Mouse (Mus musculus) lung, postnatal 4 days (tissue): ENCODE data around the gene Slc4a4.
"Not testable (repeated sequence)": the region's sequence is repeated elsewhere in the genome, so short reads cannot be mapped to it uniquely, and the experiment has no call there.

ENCODE experiments used
- DNase-seq, 2 experiments: peaks; one replicate each; pipeline ENCODE4 v3.0.0; 2021

Slc4a4 gene

DNA sequence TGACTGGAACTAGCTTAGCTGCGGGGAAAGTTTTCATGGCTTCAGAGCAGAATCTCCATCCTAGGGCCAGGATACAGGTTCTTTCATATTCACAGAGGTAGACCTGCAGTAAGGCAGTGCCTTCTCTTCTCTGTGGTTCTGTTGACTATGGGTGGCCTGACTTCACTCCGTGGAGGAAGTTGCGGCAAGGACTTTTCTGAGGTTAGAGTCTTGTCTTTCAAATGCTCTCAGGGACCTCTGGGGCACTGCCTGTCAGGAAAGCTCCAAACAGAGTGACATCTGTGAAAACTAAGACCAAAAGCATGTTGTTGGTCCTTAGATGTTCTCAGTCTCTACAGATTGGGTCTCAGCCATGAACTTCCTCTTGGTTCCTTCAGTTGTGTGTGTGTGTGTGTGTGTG lies 203.5 kb downstream of the Slc4a4 start:
- no peak for DNase-seq

DNA sequence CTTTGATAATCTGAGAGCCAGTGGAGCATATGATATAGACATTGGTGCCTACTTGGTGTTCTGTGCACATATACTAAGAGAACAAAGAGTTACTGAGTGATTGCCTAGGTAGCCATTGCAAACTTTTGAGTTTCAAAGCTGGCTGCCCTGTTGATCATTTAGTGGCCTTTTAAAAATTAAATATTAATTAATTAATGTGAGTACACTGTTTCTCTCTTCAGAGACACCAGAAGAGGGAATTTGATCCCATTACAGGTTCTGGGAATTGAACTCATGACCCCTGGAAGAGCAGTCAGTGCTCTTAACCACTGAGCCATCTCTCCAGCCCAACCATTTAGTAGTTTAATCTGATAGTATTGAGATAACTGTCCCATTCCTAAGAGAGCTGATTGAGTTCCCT lies 209.8 kb downstream of the Slc4a4 start:
- no peak for DNase-seq

GRCm38 (mm10) chr5:89097291-89097690 lies 210.7 kb downstream of the Slc4a4 start:
- no peak for DNase-seq

- DNase-seq: no peak
Observed at GRCm38 (mm10) chr5:89098121-89098520, 211.5 kb downstream of the Slc4a4 start.

DNA sequence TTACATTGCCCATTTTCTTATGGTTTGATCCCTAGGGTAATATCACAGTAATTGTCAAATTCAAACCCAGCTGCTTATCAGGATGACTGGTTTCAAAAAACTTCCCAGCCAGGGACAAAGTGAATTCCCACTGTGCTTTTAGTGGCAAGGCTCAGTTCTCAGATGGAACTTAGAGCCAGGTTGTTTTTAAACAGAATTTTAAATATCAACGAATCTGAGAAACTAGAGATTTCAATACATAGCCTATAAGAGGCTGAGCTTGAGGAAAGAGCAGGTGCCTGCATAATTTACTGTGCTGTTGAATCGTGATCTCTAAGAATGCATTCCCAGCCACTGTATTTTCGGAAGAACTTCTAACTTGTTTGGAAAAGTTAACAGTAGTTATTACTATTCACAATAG lies 213.3 kb downstream of the Slc4a4 start:
- no peak for DNase-seq

DNA sequence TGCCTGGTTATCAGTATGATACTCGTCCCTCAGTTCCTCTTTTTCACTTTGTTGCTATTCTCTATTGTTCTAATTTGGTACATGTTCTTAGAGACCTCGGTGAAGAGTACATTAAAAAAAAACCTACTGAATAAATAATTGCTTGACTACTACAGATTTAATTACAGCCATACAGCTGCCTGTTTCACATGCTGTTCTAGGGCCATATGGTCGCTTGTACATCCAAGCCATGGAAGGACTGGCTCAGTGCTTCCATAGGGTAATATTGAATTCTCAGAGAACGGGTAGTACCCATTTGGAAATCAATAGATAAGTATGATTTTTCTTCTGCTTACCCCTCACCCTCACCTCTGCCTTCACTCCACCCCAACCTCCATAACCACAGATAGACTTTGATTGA lies 215.9 kb downstream of the Slc4a4 start:
- no peak for DNase-seq

GRCm38 (mm10) chr5:89105346-89105745 lies 218.7 kb downstream of the Slc4a4 start:
- DNase-seq: no peak

GRCm38 (mm10) chr5:89106217-89106616 lies 219.6 kb downstream of the Slc4a4 start:
- no peak for DNase-seq

DNA sequence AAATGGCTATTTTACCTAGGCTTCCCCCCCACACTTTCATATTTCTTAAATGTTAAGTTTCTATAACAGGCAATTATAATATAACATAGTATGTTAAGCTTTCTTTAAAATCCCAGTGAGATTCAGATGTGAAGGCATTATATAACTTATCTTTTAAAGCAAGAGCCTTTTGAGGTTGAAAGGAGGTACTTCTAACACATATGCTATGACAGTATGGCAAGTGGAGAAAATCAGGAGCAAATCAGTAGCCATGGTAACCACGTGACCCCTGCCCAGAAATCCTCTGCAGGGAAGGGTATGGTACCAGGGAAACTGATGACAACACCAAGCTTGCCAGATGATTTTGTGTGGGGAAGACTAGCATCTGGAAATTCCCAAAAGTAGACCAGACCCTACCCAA lies 222.2 kb downstream of the Slc4a4 start:
- DNase-seq: no peak

GRCm38 (mm10) chr5:89109832-89110231 lies 223.2 kb downstream of the Slc4a4 start:
- DNase-seq: no peak

DNA sequence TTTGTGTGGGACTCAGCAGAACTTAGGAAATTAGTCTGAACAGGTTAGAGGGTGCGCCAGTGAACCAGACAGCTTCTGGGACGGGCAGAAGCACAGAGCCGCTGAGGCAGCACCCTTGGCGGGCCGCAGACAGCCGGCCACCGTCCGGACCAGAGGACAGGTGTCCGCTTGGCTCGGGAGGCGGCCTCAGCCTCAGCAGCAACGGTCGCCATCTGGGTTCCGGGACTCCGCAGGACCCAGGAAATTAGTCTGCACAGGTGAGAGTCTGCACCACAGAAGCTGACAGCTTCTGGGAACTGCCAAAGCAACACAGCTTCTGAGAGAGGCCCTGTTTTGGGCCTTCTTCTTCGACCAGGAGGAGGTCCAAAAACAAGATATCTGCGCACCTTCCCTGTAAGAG lies 225.4 kb downstream of the Slc4a4 start:
- not testable (repeated sequence) for DNase-seq

DNA sequence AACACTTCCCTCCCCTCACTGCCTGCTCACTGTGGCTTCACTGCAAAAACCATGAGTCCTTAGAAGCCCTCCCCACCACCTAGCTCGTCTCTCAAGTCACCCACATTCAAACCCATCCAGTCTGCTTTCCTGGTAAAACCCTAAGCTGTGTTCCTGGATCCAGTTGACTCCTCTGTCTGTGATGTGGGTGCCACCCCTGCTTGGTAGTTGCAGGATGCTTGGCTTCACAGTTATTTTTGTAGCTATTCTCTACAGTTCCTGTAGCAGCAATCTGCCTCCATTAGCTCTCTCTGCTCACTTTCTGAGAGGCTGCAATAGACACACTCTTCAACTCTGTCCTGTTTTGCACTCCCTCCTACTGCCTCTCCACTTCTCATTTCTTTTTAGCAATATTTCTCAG lies 234.3 kb downstream of the Slc4a4 start:
- no peak for DNase-seq

- DNase-seq: no peak
Observed at GRCm38 (mm10) chr5:89123270-89123903, 236.8 kb downstream of the Slc4a4 start.

- DNase-seq: no peak
Observed at GRCm38 (mm10) chr5:89128210-89128609, 241.6 kb downstream of the Slc4a4 start.

DNA sequence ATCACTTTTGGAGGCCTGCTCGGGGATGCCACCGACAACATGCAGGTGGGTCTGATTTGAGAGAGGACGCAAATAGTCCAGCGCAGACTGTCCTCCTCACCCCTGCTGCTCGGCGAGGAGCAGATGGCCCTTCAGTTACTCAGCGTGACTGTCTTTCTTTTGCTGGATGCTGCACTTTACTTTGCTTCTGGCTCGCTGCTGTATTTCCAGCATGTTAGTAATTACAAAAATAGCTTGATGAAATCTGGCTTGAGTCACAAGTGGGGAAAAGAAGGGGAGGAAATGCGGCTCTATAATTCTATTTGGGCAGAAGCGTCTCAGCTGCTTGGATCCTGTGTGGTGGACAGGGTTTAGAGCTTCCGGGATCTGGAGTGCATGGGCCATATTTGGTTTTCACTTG lies 249.2 kb downstream of the Slc4a4 start:
- DNase-seq: no peak

- no peak for DNase-seq
Observed at GRCm38 (mm10) chr5:89140070-89140469, 253.5 kb downstream of the Slc4a4 start.

DNA sequence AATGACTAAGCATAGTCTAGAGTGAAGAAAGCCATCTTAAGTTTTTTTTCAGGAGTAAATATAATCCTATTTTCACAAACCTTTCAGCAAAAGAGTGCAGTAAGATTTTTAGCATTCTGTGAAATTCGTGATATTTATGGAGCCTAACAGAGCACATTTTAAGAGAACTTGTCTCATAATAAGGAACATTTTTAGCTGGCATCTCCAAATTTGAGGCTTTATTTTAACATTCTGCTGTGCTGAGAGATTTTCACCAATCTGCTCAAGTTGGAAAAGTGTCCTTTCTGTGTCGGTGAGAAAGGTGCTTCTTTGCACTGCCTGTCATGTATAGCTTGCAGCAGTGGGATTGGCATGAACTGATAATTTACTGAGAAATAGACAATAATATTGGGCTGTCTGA lies 255.1 kb downstream of the Slc4a4 start:
- DNase-seq: no peak

DNA sequence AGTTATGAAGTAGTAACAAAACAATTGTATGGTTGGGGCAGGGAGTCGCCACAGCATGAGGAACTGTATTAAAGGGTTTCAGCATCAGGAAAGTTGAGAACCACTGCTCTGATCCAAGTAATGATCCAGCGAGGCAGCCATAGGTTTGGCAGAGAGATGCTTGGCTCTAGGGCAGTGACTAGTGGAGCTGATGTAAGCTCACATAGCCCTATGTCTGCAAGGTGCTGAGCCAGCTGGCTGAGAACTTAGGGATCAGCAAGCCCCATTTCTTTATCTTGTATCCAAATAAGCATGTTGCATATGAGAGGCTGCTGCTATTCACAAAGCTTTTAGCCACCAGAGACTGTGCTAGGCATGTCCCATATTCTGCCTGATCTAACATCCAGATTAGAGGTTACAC lies 259.7 kb downstream of the Slc4a4 start:
- DNase-seq: no peak

DNA sequence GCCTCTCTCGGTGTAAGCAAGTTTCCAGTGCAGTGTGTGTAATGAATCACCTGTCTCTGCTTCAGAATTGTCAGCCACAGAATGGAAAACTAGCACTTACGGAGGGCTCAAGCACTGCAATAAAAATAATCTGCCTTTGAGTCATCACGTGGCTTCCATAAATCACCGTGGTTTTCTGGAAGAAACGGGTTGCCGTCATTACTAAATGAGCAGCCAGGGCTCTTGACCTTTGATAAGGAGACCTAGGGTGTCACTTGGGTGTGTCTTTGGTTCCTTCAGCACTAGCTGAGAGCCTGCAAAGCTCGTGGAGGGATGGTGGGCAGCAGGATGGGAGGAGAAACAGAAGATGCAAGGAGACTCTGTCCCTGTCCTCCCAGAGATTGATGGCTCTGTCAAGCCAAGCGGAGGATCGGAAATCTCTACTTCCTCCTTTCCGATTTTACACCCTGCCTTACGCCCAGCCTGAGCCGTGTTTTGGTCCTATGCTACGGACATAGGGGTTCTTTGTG lies 260.7 kb downstream of the Slc4a4 start:
- DNase-seq: no peak

GRCm38 (mm10) chr5:89149436-89150040 lies 262.9 kb downstream of the Slc4a4 start:
- no peak for DNase-seq

DNA sequence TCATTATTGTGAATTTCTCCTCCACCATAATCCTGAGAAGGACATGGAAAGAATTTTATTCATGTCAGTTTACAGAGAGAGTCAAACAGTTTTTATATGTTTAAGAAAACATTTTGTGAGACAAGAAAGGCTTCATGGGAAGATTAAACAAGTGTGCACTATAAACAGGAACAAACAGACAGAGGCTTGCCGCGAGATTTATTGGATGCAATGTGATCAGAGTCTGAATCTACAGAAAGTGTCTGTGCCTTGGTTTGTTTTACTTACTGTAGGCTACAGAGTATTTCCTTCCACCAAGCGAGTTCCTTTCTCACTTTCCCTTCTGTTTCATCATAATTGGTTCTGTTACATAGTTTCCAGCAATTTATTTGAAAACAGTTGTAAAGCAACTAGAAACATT lies 264.5 kb downstream of the Slc4a4 start:
- DNase-seq: no peak

DNA sequence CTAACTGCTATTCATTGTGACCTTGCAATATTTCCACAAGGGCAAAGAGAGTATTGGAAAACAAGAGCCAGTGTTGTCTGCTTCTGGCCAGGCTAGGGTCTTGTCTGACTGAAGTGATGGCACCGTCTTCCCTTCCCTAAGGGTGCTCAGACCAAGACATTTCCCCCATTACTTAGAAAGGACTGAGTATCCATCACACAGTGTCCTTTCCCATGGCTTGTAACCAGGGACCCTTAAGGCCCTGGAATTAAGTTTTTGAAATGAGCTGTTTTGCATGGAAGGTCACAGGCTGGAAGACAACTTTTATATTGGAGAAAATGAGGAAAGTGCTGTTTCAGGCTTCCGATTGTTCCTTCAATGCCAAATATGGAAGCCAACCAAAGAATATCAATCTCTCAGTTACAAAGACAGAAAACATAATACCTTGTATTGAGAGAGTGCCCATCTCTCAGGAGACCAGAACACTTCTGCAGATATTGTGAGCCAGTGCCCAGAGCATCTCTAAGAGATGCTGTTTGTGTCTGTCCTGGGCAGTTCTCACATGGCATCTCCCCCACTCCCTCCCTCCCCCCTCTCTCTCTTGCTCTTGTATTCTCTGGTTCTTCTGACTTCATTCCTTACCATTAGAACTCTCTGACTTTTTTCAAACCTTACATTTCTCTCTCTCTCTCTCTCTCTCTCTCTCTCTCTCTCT lies 284.6 kb downstream of the Slc4a4 start:
- no peak for DNase-seq

- no peak for DNase-seq
Observed at GRCm38 (mm10) chr5:89190063-89190462, 303.4 kb downstream of the Slc4a4 start.

DNA sequence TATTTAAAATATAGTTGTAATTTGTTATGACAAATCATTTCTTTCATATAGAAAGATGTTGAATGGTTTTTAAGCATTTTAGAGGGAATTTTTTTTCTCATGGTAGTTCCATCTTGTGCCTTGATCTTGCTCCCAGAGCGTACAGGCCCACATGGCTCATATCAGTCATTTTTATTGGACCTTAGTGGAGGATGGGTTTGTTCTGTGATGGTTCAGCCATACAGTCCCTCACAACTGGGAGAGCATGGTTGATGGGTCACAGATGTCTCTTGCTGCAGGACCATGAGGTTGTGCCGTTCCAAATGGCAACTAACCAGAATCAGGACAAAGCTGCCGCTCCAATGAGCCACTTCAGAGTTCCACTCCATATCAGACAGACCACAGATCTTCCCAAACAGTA lies 308.0 kb downstream of the Slc4a4 start:
- DNase-seq: no peak
